Mouse (Mus musculus) forebrain, postnatal 0 days (tissue): ENCODE results near the gene Alms1. TPM values are rescaled to one million over a fixed set of nuclear protein-coding genes. Genes with fewer than 3 reads are reported as not detected.

Experiments
- ATAC-seq: fragments of 200-750 bp; cut with Nextera tagmentation; 2 replicates; pipeline ENCODE4 v1.8.0; 2017; ENCODE audit warnings: mild to moderate bottlenecking, moderate library complexity
- DNase-seq: peaks from one replicate; pipeline ENCODE4 v3.0.0-alpha.2; 2015
- H3K27ac ChIP-seq: fragments of 300-500 bp; sonication (generic); 2 replicates; pipeline ENCODE4 v1.5.1; 2014; ENCODE audit warnings: low read depth, mild to moderate bottlenecking, antibody characterized with exemption, low read length, moderate library complexity, mixed read lengths
- H3K27me3 ChIP-seq: fragments of 300-500 bp; sonication (generic); 2 replicates; pipeline ENCODE4 v1.6.1; 2014; ENCODE audit warnings: mild to moderate bottlenecking, low read length, mixed read lengths; ENCODE audit not compliant: insufficient read depth
- H3K36me3 ChIP-seq: fragments of 300-500 bp; sonication (generic); 2 replicates; pipeline ENCODE4 v1.6.1; 2014; ENCODE audit warnings: mild to moderate bottlenecking, moderate library complexity; ENCODE audit not compliant: insufficient read depth
- H3K4me1 ChIP-seq: fragments of 300-500 bp; sonication (generic); 2 replicates; pipeline ENCODE4 v1.6.1; 2014; ENCODE audit warnings: antibody characterized with exemption; ENCODE audit not compliant: insufficient read depth
- H3K4me2 ChIP-seq: fragments of 300-500 bp; sonication (generic); 2 replicates; pipeline ENCODE4 v1.6.1; 2014; ENCODE audit warnings: low read depth, mild to moderate bottlenecking, moderate library complexity
- H3K4me3 ChIP-seq: fragments of 300-500 bp; sonication (generic); 2 replicates; pipeline ENCODE4 v1.5.1; 2014; ENCODE audit warnings: low read depth, low read length, mixed read lengths
- H3K9ac ChIP-seq: fragments of 300-500 bp; sonication (generic); 2 replicates; pipeline ENCODE4 v1.6.1; 2014; ENCODE audit warnings: mild to moderate bottlenecking
- H3K9me3 ChIP-seq: fragments of 300-500 bp; sonication (generic); 2 replicates; pipeline ENCODE4 v1.6.1; 2016; ENCODE audit warnings: low read length
- CTCF ChIP-seq: sonication (generic); IDR thresholded peaks from 2 replicates; pipeline ENCODE4 v1.5.1; 2016; ENCODE audit warnings: antibody characterized with exemption, control low read depth, low read depth
- WGBS: fragments of 180-500 bp; shearing (Covaris S2); extraction: QIAGEN DNeasy Blood & Tissue Kit; methylation state at CpG from one replicate; pipeline ENCODE4 v1.1.7; 2014; 5-methylcytosine and 5-hydroxymethylcytosine counted together
- polyA plus RNA-seq: library from polyadenylated mRNA; unstranded; fragments of >200 nt; fragmentation: Nextera tagmentation; extraction: Ambion mirVana; gene quantifications from 2 replicates; pipeline ENCODE4 v1.2.1, GENCODE M21; 2015
- total RNA-seq: library from RNA; depleted of rRNA; stranded (reverse); fragments of >200 nt; gene quantifications from 2 replicates; pipeline ENCODE4 v1.2.3, GENCODE M21; 2014; rRNA removed

Alms1 gene
- total RNA-seq (13.7 and 14.7 TPM in 2 replicates), polyA plus RNA-seq (0.97 and 1.9 TPM in 2 replicates)

DNA sequence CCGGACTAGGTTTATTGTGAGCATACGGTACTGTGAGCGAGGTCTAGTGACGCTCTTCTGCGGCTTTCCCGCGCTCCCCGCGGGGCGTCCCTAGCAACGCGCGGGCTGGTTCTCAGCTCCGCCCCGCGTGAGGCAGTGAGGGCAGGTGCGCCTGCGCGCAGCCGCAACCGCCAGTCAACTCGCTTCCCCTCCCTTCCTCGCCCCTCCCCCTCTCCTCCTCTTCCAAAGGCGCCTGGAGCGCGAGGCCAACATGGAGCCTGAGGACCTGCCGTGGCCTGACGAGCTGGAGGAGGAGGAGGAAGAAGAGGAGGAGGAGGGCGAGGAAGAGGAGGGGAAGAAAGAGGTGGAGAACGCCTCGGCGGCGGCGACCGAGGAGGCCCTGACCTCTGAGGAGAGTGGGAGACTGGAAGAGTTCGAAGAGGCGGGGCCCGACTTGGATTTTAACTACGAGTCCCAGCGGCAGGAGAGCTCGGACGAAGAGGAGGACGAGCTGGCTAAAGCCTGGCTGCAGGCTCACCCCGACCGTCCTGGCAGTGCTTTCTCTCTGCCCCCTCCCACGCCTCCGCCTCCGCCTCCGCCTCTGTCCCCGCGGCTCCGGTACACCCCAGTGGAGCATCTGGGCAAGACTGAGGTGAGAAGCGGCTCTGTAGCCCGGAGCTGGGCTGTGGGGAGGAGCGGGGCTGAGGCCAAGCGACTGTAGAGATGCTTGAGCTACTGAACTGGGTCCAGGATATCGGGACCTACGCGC, at the start of gene Alms1:
Alms1 (plus strand) TSS at position 136 of the 748 bp plus-strand sequence.
- peak within 1 kb of the TSS; percentile 56 for H3K4me2 ChIP-seq
- no peaks in the 10 kb centered on the region for H3K27me3 ChIP-seq
- no peaks in the 10 kb centered on the region for H3K36me3 ChIP-seq
- peak within 1 kb of the TSS; percentile 94 for H3K4me3 ChIP-seq
- peaks cover 13% of the 10 kb centered on the region for H3K4me1 ChIP-seq
- WGBS, result under 1% methylated on average over 56 of the region's 59 CpGs
- H3K9me3 ChIP-seq, result no peaks in the 10 kb centered on the region
- no peak for TF ChIP-seq CTCF
- DNase-seq (peak; percentile 97), ATAC-seq (peak; percentile 99)
- peak within 1 kb of the TSS; percentile 77 for H3K9ac ChIP-seq
- H3K27ac ChIP-seq, result peak within 1 kb of the TSS; percentile 81

DNA sequence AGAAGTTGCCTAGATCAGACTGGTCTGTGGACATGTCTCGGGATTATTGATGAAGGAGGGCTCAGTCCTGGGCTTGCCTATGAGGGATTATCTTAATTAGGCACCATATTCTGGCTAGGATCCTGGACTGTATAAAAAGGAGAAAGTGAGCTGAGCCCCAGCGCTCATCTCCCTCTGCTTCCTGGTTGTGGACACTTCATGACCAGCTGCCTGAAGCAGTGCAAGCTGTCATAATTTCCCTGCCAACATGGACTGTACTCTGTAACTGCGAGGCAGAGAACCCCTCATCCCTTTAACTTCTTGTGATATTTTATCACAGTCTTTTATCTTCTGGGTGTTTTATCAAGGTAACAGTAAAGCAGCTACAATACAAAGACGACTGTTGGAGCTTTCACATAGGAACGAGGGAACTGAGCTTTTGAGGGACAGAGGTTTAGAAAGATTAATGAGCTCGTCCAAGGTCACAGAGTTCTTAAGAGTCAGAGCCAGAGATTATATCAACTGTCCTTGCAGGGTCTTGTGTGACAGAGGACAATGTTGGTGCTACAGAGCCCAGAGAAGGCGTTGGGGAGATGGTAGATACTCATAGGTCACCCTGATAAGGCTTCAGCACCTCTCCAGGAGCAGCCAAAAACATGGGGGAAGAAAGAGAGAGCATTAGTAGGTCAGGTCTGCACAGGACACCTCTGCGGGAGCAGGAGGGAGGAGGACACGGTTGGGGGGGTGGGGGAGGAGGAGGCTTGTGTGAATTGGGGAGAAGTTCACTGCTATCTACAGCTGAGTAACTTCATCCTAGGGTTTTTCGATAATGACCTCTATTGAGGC, 43.8 kb upstream of the Alms1 start:
- DNase-seq, result no peak
- WGBS, result 76% methylated on average over 10 of the region's 10 CpGs
- H3K4me2 ChIP-seq, result no peak overlapping the region
- no peak for ATAC-seq
- H3K27me3 ChIP-seq, result no peaks in the 10 kb centered on the region
- no peak overlapping the region for H3K4me3 ChIP-seq
- no peak overlapping the region for H3K27ac ChIP-seq
- H3K4me1 ChIP-seq, result no peaks in the 10 kb centered on the region
- no peaks in the 10 kb centered on the region for H3K36me3 ChIP-seq
- no peaks in the 10 kb centered on the region for H3K9me3 ChIP-seq
- no peak for TF ChIP-seq CTCF
- H3K9ac ChIP-seq, result no peak overlapping the region

- TF ChIP-seq CTCF, result no peak
- 42% methylated on average over 13 of the region's 13 CpGs for WGBS
- ATAC-seq, result peak; percentile 36
- no peaks in the 10 kb centered on the region for H3K36me3 ChIP-seq
- no peak overlapping the region for H3K27ac ChIP-seq
- no peaks in the 10 kb centered on the region for H3K27me3 ChIP-seq
- H3K4me3 ChIP-seq, result 0 out of 2 replicates have a peak overlapping the region, but pooled peaks have one; percentile 6
- no peaks in the 10 kb centered on the region for H3K9me3 ChIP-seq
- peak; percentile 58 for DNase-seq
- peak overlapping the region; percentile 35 for H3K4me2 ChIP-seq
- no peak overlapping the region for H3K9ac ChIP-seq
- no peaks in the 10 kb centered on the region for H3K4me1 ChIP-seq
These were observed 43.0 kb upstream of the Alms1 start for GRCm38 (mm10) chr6:85544251-85544881.

DNA sequence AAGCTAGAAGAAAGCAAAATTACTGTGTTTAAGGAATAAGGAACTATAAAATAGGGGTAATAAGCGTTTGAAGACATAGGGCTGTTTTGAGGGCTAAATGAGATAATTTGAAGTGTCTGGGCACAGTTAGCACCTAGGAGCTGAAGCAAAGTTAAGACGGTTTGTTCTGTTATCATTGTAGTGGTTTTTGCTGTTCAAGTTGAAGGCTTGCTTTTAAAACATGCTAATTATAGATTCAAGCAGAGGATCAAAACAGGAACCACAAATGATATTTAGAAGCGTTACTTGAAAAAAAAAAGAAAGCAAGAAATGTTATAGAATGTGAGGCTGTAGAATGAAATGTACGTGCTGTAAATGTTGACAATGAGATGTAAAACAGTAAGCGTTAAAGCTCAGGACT, 39.7 kb upstream of the Alms1 start:
- ATAC-seq, result no peak
- no peak for TF ChIP-seq CTCF
- Histone ChIP-seq H3K27me3 (no peaks in the 10 kb centered on the region), H3K27ac (no peak overlapping the region), H3K9me3 (no peaks in the 10 kb centered on the region), H3K4me2 (no peak overlapping the region), H3K4me3 (no peak overlapping the region), H3K4me1 (no peaks in the 10 kb centered on the region), H3K9ac (no peak overlapping the region), H3K36me3 (no peaks in the 10 kb centered on the region)
- 81% methylated on average over 5 of the region's 5 CpGs for WGBS
- DNase-seq, result no peak

GRCm38 (mm10) chr6:85562374-85562773, 25.0 kb upstream of the Alms1 start:
- no peak for DNase-seq

DNA sequence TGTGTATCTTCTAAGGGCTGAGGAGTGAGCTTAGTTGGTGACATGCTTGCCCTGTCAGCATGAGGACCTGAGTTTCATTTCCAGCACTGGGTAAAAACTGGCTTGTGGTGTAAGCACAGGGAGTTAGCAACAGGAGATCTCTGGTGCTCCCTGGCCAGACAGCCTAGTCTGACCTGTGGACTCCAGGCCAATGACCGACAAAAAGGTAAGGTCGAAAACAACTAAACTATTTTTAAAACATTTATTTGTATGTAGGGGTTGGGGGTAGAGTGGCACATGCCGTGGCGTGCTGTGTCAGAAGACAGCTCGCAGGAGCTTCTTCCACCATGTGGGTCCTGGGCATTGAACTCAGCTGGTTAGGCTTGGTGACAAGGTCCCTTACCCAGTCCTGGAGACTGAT, 14.5 kb upstream of the Alms1 start:
- Histone ChIP-seq H3K4me2 (no peak overlapping the region), H3K27me3 (no peaks in the 10 kb centered on the region), H3K27ac (no peak overlapping the region), H3K9ac (no peak overlapping the region), H3K36me3 (no peaks in the 10 kb centered on the region), H3K9me3 (no peaks in the 10 kb centered on the region), H3K4me1 (no peaks in the 10 kb centered on the region), H3K4me3 (no peak overlapping the region)
- ATAC-seq, result no peak
- 88% methylated on average over 5 of the region's 5 CpGs for WGBS
- DNase-seq, result no peak
- TF ChIP-seq CTCF, result no peak

More at GRCm38 (mm10) chr6:85562374-85562773, 25.0 kb upstream of the Alms1 start:
- ATAC-seq, result no peak
- Histone ChIP-seq H3K27me3 (no peaks in the 10 kb centered on the region), H3K9ac (no peak overlapping the region), H3K36me3 (no peaks in the 10 kb centered on the region), H3K4me1 (no peaks in the 10 kb centered on the region), H3K9me3 (no peaks in the 10 kb centered on the region), H3K4me3 (no peak overlapping the region), H3K4me2 (no peak overlapping the region), H3K27ac (no peak overlapping the region)
- TF ChIP-seq CTCF, result no peak; the same call in 1 of the 2 replicates
- WGBS, result 43% methylated on average over 1 of the region's 1 CpGs

DNA sequence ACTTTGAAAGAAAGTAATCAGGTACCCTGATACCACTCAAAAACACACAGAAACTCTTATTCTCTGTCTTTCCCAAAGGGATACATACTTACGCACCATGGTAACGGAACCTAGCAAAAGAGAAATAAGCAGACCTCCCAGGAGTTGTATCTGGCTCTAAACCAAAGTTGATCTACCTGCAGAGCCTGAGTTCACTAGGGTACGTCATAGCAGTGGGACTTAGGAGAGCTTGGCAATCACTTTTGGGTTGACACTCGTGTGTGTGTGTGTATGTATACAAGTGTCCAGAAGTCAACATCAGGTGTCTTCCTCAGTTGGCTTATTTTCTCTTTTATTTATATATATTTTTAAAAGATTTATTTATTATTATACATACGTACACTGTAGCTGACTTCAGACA, 5.6 kb upstream of the Alms1 start:
- Histone ChIP-seq H3K9me3 (no peaks in the 10 kb centered on the region), H3K36me3 (no peaks in the 10 kb centered on the region), H3K27ac (no peak overlapping the region), H3K4me3 (no peak overlapping the region), H3K9ac (no peak overlapping the region), H3K27me3 (no peaks in the 10 kb centered on the region), H3K4me1 (no peaks in the 10 kb centered on the region), H3K4me2 (no peak overlapping the region)
- DNase-seq (no peak), ATAC-seq (no peak)
- TF ChIP-seq CTCF, result no peak
- 87% methylated on average over 5 of the region's 5 CpGs for WGBS
